In the genomic region with DNA sequence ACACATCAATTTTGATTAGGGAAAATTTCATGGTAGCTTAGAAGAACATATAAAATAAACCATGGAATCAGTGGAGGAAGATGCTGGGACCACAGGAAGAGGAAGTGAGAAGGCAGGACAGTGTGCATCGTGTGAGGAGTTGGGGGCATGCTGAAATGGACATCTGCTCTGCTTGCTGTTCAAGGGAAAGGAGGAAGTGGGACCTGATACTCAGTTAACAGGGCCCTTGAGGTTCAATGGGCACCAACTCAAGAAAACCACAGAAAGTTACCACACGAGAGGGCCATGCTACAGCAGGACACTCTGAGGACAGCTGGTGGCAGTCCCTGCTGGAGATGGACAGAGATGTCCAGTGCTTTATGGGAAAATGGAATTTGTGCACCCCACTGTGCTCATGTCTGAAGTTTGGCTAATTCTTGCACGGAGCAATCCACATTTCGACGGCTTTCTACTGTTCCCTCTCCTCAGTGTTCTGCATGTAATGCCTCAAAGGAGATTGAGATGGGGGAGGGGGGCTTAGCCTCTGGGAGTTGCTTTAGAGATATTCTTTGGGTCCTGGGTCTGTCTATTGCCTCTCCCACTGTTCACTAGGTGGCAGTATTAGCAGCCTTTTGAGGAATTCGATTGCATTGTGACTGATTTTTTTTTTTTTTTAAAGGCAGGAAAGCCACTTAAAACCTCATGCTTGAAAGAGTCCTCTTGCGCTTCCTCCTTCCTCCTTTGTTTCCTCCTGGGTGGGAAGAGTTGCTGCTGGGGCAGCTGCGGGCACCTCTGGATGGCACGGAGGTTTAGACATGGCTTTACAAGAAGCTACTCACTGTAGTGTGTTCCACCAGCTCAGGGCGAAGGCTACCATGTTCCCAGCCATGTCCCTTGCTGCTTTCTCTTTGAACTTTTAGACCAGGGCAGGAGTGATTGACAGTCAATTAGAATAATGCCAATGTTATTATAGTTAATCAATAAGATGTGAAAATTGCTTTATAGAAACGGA, we compare ENCODE assay signal across 8 mouse cellular contexts.
A peak's percentile ranks its signal among the peaks of the same experiment; 100 is the strongest.
DNase-seq lines count a peak whose midpoint lies in the region; ATAC-seq and TF ChIP-seq lines count a peak whose summit lies in the region.

No protein-coding gene starts in this region.

- 34% methylated on average over 11 of the region's 11 CpGs for WGBS in forebrain, postnatal 0 days
- 43% methylated on average over 11 of the region's 11 CpGs for WGBS in kidney, embryonic 16.5 days

- ATAC-seq in forebrain, postnatal 0 days, result peak; percentile 88
- peak; percentile 61; the same call in 1 of the 2 replicates for ATAC-seq in kidney, embryonic 16.5 days (ENCODE audit: low FRiP score, low TSS enrichment)

- TF ChIP-seq CTCF in layer of hippocampus, adult 2 months (conservative IDR thresholded peaks at IDR 0.05), result peak; percentile 86
- peak; percentile 83 for TF ChIP-seq CTCF in forebrain, postnatal 0 days (IDR thresholded peaks at IDR 0.05; ENCODE audit: low read depth)

- H3K36me3 ChIP-seq in forebrain, postnatal 0 days (ENCODE audit: insufficient read depth), result no peaks in the 10 kb centered on the region
- H3K36me3 ChIP-seq in kidney, embryonic 16.5 days (ENCODE audit: insufficient read depth, low read length), result no peaks in the 10 kb centered on the region

- H3K4me1 ChIP-seq in forebrain, postnatal 0 days (ENCODE audit: insufficient read depth), result no peaks in the 10 kb centered on the region
- 0 out of 2 replicates have a peak, but pooled peaks cover 4% of the 10 kb centered on the region for H3K4me1 ChIP-seq in kidney, embryonic 16.5 days (ENCODE audit: insufficient read depth, low read length)

- H3K4me3 ChIP-seq in layer of hippocampus, adult 2 months, result no peak overlapping the region
- no peak overlapping the region for H3K4me3 ChIP-seq in forebrain, postnatal 0 days (ENCODE audit: low read depth, low read length)
- H3K4me3 ChIP-seq in kidney, embryonic 16.5 days (ENCODE audit: low read length), result no peak overlapping the region

- no peaks in the 10 kb centered on the region for H3K9me3 ChIP-seq in forebrain, postnatal 0 days (ENCODE audit: low read length)
- no peaks in the 10 kb centered on the region for H3K9me3 ChIP-seq in kidney, embryonic 16.5 days (ENCODE audit: low read length)

- H3K27me3 ChIP-seq in forebrain, postnatal 0 days (ENCODE audit: insufficient read depth, low read length), result no peaks in the 10 kb centered on the region
- H3K27me3 ChIP-seq in kidney, embryonic 16.5 days (ENCODE audit: insufficient read depth, low read length), result no peaks in the 10 kb centered on the region

- H3K27ac ChIP-seq in layer of hippocampus, adult 2 months, result no peak overlapping the region
- no peak overlapping the region for H3K27ac ChIP-seq in forebrain, postnatal 0 days (ENCODE audit: low read depth, low read length)
- no peak overlapping the region for H3K27ac ChIP-seq in kidney, embryonic 16.5 days (ENCODE audit: low read length)

- no peak overlapping the region for H3K9ac ChIP-seq in forebrain, postnatal 0 days
- no peak overlapping the region for H3K9ac ChIP-seq in kidney, embryonic 16.5 days (replicated peaks; ENCODE audit: low read length)

- DNase-seq in layer of hippocampus, adult 2 months (ENCODE audit: low spot score in 2 of 2), result peak; percentile 20 to 29
- no peak for DNase-seq in layer of hippocampus, adult 8-10 months (ENCODE audit: low spot score in 2 of 2)
- DNase-seq in ZHBTc4 (ENCODE audit: low read depth, low spot score), result peak; percentile 76
- peak; percentile 86 for DNase-seq in forebrain, postnatal 0 days
- peak; percentile 74 for DNase-seq in mesoderm, embryonic 11.5 days (ENCODE audit: low read depth, low spot score)
- DNase-seq in thymus, postnatal 0 days (ENCODE audit: low spot score), result peak; percentile 39
- DNase-seq in c-Kit-positive CD71-positive TER-119-positive erythroid progenitor cells, embryonic 14.5 days (ENCODE audit: low spot score), result no peak

- H3K4me2 ChIP-seq in forebrain, postnatal 0 days (ENCODE audit: low read depth), result no peak overlapping the region
- no peak overlapping the region for H3K4me2 ChIP-seq in kidney, embryonic 16.5 days (replicated peaks; ENCODE audit: low read depth, low read length)

Comparison
In these comparisons a context has a peak if more than half of its experiments do, and no peak if none do; other contexts are left out.
1. DNase-seq: peak in layer of hippocampus, adult 2 months (2 of 2), ZHBTc4 (single experiment), forebrain, postnatal 0 days (single experiment), mesoderm, embryonic 11.5 days (single experiment) and thymus, postnatal 0 days (single experiment); none in layer of hippocampus, adult 8-10 months (0 of 2) and c-Kit-positive CD71-positive TER-119-positive erythroid progenitor cells, embryonic 14.5 days (single experiment).